Mouse (Mus musculus) ovary, postnatal 36 days (tissue): ENCODE measurements around the gene Ascl2.

ENCODE experiments used
- DNase-seq: peaks from one replicate; pipeline ENCODE4 v3.0.0; 2022; ENCODE audit warnings: low spot score, mixed read lengths

Gene Ascl2

GRCm38 (mm10) chr7:142968809-142969511 lies at the start of gene Ascl2:
Gene Ascl2 (minus strand): TSS chr7:142969264.
- peak; percentile 19 for DNase-seq

- DNase-seq: no peak
These were observed 48.1 kb upstream of the Ascl2 start for GRCm38 (mm10) chr7:143017181-143017580.

DNA sequence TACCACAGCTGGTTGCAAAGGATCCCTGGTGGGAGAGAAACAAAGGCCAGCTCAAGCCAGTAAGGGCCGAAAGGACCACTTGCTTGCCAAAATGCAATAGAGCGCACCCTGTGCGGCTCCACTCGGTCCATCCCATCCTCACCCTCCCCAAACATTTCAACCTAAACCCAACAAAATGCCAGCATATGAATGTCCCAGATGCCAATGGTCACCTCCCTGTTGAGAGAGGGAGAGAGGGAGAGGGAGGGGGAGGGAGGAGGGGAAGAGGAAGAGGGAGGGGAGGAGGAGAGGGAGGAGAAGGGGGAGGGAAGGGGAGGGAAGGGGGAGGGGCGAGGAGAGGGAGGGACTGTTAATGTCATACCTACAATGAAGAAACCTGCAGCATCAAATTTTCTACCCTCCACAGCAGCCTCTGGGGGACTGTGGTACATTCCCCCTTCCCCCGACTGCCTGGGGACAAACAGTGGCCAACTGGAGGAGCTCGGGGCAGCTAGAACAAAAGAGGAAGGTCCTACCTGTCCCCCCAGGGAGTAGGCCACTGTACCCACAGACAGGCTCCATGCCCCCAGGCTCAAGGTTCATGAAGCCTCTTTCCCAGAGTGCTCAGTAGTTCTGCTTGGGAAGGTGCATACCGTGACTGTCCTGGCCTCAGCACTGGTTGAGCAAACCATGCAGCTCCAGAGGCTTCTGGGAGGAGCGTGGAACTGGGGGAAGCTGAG lies 47.5 kb upstream of the Ascl2 start:
- no peak for DNase-seq

DNA sequence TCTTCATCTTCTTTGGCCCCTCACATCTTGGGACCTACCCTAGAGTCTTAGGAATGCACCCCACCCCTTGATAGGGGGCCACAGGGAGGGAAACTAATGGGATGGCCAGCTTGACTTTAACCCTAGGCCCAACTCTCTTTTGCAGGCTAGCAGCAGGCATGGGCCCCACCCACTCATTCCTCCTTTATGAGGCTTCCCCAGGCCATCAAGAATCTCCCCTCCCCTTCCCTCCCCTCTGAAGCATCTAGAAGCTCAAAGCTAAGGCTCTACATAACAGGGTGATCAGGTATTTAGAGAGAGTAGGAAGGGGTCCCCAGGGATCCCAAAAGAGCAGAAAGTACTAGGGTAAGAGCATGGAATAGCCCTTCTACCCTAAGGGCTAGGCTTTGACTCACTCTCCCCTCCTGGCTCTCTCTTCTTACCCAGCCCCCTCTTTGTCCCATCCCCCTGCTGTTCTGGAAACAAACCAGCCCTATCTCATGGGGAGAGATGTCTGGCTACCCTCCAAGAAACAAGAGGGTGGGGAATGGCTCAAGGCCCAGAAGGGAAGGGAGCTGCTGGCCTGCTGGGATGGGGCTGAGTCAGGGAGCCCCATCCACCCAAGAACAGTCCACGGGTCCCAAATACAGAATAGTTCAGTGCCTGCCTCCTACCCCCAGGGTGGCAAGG lies 46.8 kb upstream of the Ascl2 start:
- DNase-seq: peak; percentile 76

DNA sequence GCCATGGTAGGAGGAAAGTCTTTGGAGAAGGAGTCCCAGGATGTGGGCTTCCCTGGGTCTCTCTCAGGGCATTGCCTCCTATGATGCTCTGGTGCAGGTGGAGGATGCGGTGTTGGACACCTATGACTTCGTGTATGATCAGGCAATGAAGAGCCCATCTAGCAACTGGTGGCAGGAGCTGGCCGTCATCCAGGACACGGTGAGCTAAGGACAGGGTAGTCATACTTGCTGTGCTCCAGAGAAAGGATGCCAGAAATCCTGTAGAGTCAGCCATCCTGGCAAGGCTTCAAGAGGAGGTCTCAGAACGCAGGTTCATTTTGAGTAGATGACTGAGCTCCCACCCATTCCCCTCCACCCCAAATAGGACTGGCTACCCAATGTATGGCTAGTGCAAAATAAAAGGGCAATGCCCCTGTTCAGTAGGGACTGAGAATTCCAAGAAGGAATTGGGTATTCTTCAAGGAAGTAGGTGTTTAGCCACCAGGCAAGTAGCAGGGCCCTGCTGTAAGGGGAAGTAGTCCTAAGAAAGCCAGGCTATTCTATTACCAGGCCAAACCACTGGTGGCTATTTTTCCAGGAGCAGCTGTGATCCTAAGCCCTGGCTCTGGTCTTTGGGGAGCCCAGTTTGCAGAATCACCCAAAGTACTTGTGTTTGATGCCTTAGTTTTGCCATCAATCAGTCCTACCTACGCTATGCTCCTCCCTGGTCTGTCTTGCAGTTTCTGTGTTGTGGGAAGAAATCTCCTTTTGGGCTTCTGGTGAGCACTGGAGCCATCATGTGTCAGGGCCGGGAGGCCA lies 46.0 kb upstream of the Ascl2 start:
- DNase-seq: no peak

- peak; percentile 73 for DNase-seq
These were observed 44.5 kb upstream of the Ascl2 start for GRCm38 (mm10) chr7:143013420-143014178.

DNA sequence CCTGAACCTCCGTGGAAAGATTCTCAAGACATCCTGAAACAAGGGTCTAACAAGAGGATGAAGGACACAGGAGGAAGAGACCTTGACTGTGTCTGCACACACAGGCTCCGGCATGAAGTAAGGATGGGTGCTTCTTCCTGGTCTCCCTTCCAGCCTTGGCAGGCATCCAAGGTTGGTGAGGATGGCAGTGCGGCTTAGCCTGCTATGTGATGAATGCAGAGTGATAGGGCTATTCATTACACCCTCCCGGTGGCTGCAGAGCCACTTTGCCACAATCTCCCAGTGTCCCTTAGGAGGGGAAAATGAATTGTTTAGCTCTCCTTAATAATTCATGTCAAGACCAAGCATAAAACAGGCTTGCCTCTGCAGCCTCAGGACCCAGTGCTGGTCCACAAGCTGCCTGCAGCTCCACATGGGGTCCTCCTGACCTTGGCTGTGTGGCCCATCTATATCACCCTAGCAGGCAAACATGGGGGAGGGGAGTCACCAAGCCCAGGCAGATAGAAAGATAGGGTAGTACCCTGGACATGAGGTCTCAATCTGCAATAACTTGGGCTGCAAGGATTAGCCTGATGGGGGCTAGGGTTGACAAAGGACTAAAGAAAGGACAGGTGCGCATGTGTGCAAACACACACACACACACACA lies 43.3 kb upstream of the Ascl2 start:
- DNase-seq: peak; percentile 72

- no peak for DNase-seq
These were observed 42.2 kb upstream of the Ascl2 start for GRCm38 (mm10) chr7:143011226-143011625.

- no peak for DNase-seq
These were observed 40.9 kb upstream of the Ascl2 start for GRCm38 (mm10) chr7:143009996-143010395.

GRCm38 (mm10) chr7:143008996-143009665 lies 40.1 kb upstream of the Ascl2 start:
- no peak for DNase-seq

- peak; percentile 45 for DNase-seq
These were observed 39.4 kb upstream of the Ascl2 start for GRCm38 (mm10) chr7:143008370-143008926.

DNA sequence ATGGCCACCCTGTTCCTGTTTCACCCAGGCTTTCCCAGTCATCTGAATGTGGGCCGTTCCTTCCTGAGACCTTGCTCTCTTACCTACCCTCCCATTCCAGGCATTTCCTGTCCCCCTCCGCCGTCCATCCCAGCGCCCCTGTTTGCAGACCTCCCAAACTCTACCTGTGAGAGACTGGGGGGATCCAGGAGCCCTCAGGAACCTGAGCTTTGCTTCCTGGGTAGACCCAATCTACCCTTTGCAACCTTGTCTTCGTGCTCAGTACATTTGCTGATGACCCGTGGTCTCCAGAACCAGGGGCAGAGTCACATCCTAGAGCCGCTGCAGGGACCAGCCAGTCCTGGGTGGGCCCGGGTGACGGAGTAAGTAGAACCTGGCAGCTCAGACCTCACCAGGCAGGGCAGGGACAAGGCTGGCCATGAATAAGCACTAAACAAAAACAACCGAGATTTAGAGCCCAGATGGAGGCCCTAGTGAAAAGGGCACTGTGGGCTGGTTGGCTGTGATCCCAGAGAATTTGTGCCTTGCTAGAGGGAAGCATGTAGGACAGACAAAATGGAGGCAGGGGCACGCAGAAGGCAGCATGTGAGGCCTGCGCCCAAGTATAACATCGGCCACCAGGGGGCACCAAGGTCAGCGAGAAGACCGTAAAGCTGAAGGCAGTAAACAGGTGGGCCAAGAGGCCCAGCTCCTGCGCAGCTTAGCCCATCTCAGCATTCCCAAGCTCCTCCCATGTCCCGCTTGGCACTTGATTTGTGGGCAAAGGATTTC lies 38.7 kb upstream of the Ascl2 start:
- DNase-seq: peak; percentile 92

DNA sequence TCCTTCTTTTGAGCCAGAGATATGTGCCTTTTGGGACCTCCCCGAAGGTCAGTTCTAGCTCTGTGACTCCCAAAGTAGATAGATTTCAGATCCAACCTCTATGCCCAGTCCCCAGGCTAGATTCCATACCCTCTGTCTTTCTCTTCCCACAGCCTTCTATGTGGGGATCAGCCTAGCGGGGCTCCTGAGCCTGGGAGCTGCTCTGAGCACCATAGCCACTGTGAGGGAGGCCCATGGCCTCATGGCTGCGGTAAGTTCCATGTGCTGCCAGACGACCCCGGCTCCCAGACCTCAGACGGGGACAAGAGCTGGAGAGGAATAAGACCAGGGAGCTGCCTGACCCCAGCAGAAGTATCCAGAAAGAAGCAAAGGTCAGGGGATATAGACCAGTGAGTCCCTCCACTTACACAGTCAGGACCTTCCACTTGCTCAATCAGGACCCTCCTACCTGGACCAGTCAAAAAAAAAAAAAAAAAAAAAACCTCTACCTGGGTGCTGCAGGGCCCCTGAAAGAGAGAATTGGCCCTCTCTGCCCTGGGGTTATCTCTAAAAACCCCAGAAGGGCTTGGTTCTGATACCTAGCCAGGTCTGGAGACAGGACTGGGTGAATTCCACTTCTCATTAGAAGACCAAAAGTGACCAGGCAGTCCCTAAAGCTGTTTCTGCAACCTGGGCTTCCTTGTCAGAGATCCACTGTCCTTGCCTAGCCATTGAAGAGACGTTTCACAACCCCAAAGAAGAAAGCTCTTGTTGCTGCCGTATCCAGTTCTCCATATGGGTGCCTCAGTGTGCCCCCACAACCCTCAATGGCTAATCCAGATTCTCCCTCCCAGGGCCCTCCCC lies 37.9 kb upstream of the Ascl2 start:
- DNase-seq: no peak

DNA sequence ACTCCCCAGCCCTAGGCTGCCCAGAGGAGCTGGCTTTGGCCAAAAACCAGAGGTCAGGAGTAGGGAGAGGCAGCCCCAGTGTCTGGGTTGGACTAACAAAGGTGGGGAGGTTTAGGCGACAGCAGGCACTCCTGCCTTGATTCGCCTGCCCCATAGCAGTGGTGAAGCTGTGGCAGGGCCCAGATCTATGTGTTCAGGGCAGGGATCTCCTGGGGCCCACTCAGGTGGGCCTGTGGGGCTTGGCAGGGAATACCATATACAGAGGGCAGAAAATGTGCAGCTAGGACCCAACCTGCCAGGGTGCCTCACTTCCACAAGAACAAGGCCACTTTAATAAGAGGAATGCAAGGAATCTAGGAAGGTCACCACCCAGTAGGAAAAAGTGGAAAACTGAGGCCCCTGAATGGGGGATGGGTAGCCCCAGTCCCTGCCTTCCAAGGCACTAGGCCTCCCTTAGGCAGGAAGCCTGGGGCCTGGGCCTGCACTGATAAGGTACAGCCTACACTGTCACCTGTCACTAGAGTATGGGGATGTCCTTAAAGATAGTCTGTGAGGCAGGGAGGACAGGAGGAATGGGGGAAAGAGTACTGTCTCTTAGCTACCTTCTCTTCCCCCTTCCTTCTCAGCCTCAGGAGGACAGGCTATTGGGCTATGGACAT lies 37.2 kb upstream of the Ascl2 start:
- no peak for DNase-seq

DNA sequence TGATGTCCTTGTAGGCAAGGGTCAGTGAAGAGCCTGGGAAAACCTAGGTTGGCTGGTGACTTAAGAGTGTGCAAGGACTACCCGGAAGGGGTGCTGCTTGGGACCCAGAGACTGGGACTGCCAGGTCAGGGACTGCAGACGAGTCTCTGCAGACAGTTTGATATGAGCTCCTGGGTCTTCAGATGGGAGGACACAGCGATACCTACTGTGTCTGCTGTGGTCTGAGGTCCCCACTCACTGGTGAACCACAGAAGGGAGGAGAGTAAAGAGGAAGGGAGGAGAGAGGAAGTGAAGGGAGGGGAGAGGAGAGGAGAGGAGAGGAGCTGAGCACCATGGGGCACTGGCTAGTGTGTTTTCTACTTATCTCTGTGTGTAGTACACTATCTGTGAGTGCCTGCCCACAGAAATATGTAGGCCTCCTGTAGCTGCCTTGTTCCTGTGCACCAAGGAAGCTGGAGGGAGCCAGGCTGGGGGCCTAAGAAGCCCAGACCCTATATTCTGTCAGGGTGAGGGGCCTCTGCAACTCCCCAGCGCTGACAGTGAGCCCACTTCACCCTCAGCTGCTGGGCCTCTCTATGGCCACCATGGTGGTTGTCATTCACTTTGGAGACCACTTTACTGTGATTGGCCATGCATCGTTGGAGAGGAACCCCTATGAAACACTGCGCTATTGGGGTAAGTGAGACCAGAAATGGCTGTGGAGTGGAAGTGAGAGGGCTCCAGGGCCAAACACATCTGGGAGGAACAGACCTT lies 36.5 kb upstream of the Ascl2 start:
- no peak for DNase-seq

- no peak for DNase-seq
These were observed 35.8 kb upstream of the Ascl2 start, which contains the start of gene Tspan32 for GRCm38 (mm10) chr7:143004727-143005343. Gene Tspan32 (plus strand): TSS chr7:143005046.

GRCm38 (mm10) chr7:143002679-143003078 lies 33.6 kb upstream of the Ascl2 start:
- DNase-seq: no peak
